Mouse (Mus musculus) liver, embryonic 14.5 days (tissue): ENCODE measurements at regions not wholly inside any gene's neighbourhood (a gene's known extent, or its start where the extent isn't known, plus 50 kb on each side); places are given as distances from the start of the nearest gene placed in this dataset.

Experiments used
- CTCF ChIP-seq: IDR thresholded peaks from 2 replicates; pipeline ENCODE4 v1.5.1; 2016; ENCODE audit warnings: antibody characterized with exemption, low read depth, control low read depth
- EP300 ChIP-seq: IDR thresholded peaks from 2 replicates; pipeline ENCODE4 v1.6.1; 2016; ENCODE audit warnings: antibody characterized with exemption, low read depth

DNA sequence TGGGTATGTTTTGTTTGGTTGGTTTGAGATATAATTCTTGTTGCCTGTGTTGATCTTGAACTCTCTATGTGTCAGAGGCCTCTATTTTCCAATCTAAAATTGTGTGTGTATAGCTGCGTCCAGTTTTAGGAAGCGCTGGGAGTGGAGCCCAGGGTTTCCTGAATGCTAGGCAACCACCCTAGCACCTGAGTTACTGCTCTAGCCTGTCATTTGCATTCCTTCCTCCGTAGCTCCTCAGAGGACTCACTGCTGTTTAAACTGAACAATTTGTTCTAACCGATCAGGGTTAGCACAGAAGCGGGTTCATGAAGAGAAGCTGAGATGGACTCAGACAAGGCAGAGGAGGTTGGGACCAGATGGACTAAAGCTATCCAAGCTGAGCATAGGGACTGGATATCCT, 127.3 kb upstream of the Adamts18 start:
- TF ChIP-seq CTCF (no peak), EP300 (no peak)
